Comparison of ENCODE assay signal across 8 mouse cellular contexts in genomic region chr6:145823588-145824234, GRCm38 (mm10). TPM values are rescaled to one million over a fixed set of nuclear protein-coding genes. Genes with fewer than 3 reads are reported as not detected.
DNase-seq lines count a peak whose midpoint lies in the region; ATAC-seq lines count a peak whose summit lies in the region.

No protein-coding gene starts in this region.

- peak; percentile 53 for ATAC-seq in megakaryocyte, adult 5-6 weeks (ENCODE audit: poor library complexity, severe bottlenecking)
- no peak for ATAC-seq in erythroblast, adult 5-6 weeks (replicated peaks; ENCODE audit: low FRiP score, poor library complexity, severe bottlenecking)

- peak; percentile 36 for DNase-seq in gastrocnemius, adult 18-20 months (ENCODE audit: low spot score)
- DNase-seq in gastrocnemius, postnatal 25 days, result no peak
- DNase-seq in thymus, postnatal 14 days, result peak; percentile 25
- no peak for DNase-seq in thymus, adult 18-20 months
- peak; percentile 50 for DNase-seq in heart, postnatal 4 days
- no peak for DNase-seq in spleen, adult 12 weeks (ENCODE audit: low spot score)

RNA-seq across cellular contexts. Expression of gene Bhlhe41, which starts 41.6 kb away (rescaled TPM):
- 10 to 100 TPM; 30.3 to 38.1 TPM for total RNA-seq in gastrocnemius, adult 18-20 months (2021)
- 10 to 100 TPM; 21.1 to 40.6 TPM for total RNA-seq in gastrocnemius, postnatal 25 days (2021)
- total RNA-seq in heart, postnatal 4 days (2021), result 10 to 100 TPM; 10.5 to 12.7 TPM
- total RNA-seq in megakaryocyte, adult 5-6 weeks (2015), result 0.02 TPM in 1 of 2 replicates, not detected in the other
- total RNA-seq in megakaryocyte, adult 5-6 weeks (2017), result not detected in 2 replicates
- not detected in 2 replicates for total RNA-seq in erythroblast, adult 5-6 weeks (2015; ENCODE audit: low replicate concordance)
- 7.2 TPM in 1 of 2 replicates, not detected in the other for total RNA-seq in erythroblast, adult 5-6 weeks (2017; ENCODE audit: low replicate concordance)

Comparison
In these comparisons a context has a peak if more than half of its experiments do, and no peak if none do; other contexts are left out.
1. DNase-seq: peak in gastrocnemius, adult 18-20 months (single experiment), thymus, postnatal 14 days (single experiment) and heart, postnatal 4 days (single experiment); none in gastrocnemius, postnatal 25 days (single experiment), thymus, adult 18-20 months (0 of 2) and spleen, adult 12 weeks (single experiment).